Mouse (Mus musculus) forebrain, embryonic 11.5 days (tissue): ENCODE data around the gene Cask. TPM values are rescaled to one million over a fixed set of nuclear protein-coding genes. Genes with fewer than 3 reads are reported as not detected.

ENCODE experiments used
- ATAC-seq: fragments of 200-750 bp; cut with Nextera tagmentation; replicated peaks from 2 replicates; pipeline ENCODE4 v1.8.0; 2017; ENCODE audit warnings: moderate TSS enrichment; ENCODE audit not compliant: low FRiP score
- DNase-seq: peaks from one replicate; pipeline ENCODE4 v3.0.0-alpha.2; 2017; ENCODE audit warnings: low spot score
- H3K27ac ChIP-seq: fragments of 300-500 bp; sonication (generic); 2 replicates; pipeline ENCODE4 v1.5.1; 2014; ENCODE audit warnings: low read depth, low read length
- H3K27me3 ChIP-seq: fragments of 300-500 bp; sonication (generic); 2 replicates; pipeline ENCODE4 v1.6.1; 2014; ENCODE audit warnings: mild to moderate bottlenecking, low read length, mixed read lengths; ENCODE audit not compliant: control insufficient read depth, insufficient read depth
- H3K36me3 ChIP-seq: fragments of 300-500 bp; sonication (generic); 2 replicates; pipeline ENCODE4 v1.6.1; 2014; ENCODE audit warnings: mild to moderate bottlenecking, low read length, moderate library complexity, mixed read lengths; ENCODE audit not compliant: control insufficient read depth, insufficient read depth
- H3K4me1 ChIP-seq: fragments of 300-500 bp; sonication (generic); replicated peaks from 2 replicates; pipeline ENCODE4 v1.6.1; 2014; ENCODE audit warnings: low read length, mixed read lengths; ENCODE audit not compliant: control insufficient read depth, insufficient read depth
- H3K4me2 ChIP-seq: fragments of 300-500 bp; sonication (generic); 2 replicates; pipeline ENCODE4 v1.6.1; 2014; ENCODE audit warnings: low read depth, mild to moderate bottlenecking, low read length, moderate library complexity, mixed read lengths; ENCODE audit not compliant: severe bottlenecking
- H3K4me3 ChIP-seq: fragments of 300-500 bp; sonication (generic); 2 replicates; pipeline ENCODE4 v1.5.1; 2014; ENCODE audit warnings: low read depth, low read length
- H3K9ac ChIP-seq: fragments of 300-500 bp; sonication (generic); 2 replicates; pipeline ENCODE4 v1.6.1; 2014; ENCODE audit warnings: low read length
- H3K9me3 ChIP-seq: fragments of 300-500 bp; sonication (generic); 2 replicates; pipeline ENCODE4 v1.6.1; 2016; ENCODE audit warnings: low read length, mixed read lengths; ENCODE audit not compliant: control insufficient read depth
- WGBS: fragments of 180-500 bp; shearing (Covaris S2); extraction: QIAGEN DNeasy Blood & Tissue Kit; methylation state at CpG from one replicate; pipeline ENCODE4 v1.1.7; 2014; 5-methylcytosine and 5-hydroxymethylcytosine counted together
- polyA plus RNA-seq: library from polyadenylated mRNA; unstranded; fragments of >200 nt; fragmentation: Nextera tagmentation; extraction: Ambion mirVana; gene quantifications from 2 replicates; pipeline ENCODE4 v1.2.1, GENCODE M21; 2014

The Cask gene
- polyA plus RNA-seq, 1 experiment from 2014 or later = 18.3 TPM

GRCm38 (mm10) chrX:13659201-13659890, 191.8 kb downstream of the Cask start:
- H3K9ac ChIP-seq = no peak overlapping the region
- no peak overlapping the region for H3K27ac ChIP-seq
- no peak overlapping the region for H3K4me3 ChIP-seq
- DNase-seq (no peak), ATAC-seq (no peak)
- H3K4me1 ChIP-seq = no peaks in the 10 kb centered on the region
- H3K36me3 ChIP-seq = no peaks in the 10 kb centered on the region
- 66% methylated on average over 4 of the region's 4 CpGs for WGBS
- no peaks in the 10 kb centered on the region for H3K27me3 ChIP-seq
- H3K4me2 ChIP-seq = no peak overlapping the region
- no peaks in the 10 kb centered on the region for H3K9me3 ChIP-seq

GRCm38 (mm10) chrX:13658616-13659140, 192.5 kb downstream of the Cask start:
- H3K4me1 ChIP-seq = no peaks in the 10 kb centered on the region
- H3K27me3 ChIP-seq = no peaks in the 10 kb centered on the region
- H3K27ac ChIP-seq = no peak overlapping the region
- no peak overlapping the region for H3K9ac ChIP-seq
- 86% methylated on average over 3 of the region's 3 CpGs for WGBS
- no peaks in the 10 kb centered on the region for H3K36me3 ChIP-seq
- H3K9me3 ChIP-seq = no peaks in the 10 kb centered on the region
- DNase-seq (no peak), ATAC-seq (no peak)
- no peak overlapping the region for H3K4me2 ChIP-seq
- H3K4me3 ChIP-seq = no peak overlapping the region

- Histone ChIP-seq H3K36me3 (no peaks in the 10 kb centered on the region), H3K4me3 (no peak overlapping the region), H3K27me3 (no peaks in the 10 kb centered on the region), H3K27ac (no peak overlapping the region), H3K9me3 (no peaks in the 10 kb centered on the region), H3K9ac (no peak overlapping the region), H3K4me2 (no peak overlapping the region), H3K4me1 (no peaks in the 10 kb centered on the region)
- peak; percentile 50 for DNase-seq
- ATAC-seq = no peak
- 7% methylated on average over 1 of the region's 1 CpGs for WGBS
These were observed 194.4 kb downstream of the Cask start for GRCm38 (mm10) chrX:13656721-13657120.

DNA sequence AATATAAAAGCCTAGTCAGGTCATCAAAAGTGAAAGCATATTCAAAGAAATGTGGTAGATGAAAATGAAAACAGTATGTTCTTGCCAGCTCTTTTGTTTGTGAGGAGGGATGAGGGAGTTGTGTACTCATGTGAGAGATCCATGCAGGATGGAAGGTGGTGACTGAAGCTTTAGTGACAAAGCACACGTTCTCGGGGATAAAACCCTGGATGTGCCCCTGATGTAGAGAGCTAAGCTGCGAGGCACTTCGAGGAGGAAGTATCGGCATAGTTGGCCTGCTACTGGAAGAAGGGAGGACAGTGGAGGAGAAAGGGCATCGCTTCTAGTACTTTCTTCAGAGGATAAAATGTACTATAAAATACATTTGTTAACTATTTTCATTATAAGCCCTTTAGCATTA, 195.3 kb downstream of the Cask start:
- H3K9me3 ChIP-seq = no peaks in the 10 kb centered on the region
- no peak overlapping the region for H3K27ac ChIP-seq
- no peaks in the 10 kb centered on the region for H3K36me3 ChIP-seq
- no peaks in the 10 kb centered on the region for H3K4me1 ChIP-seq
- no peak overlapping the region for H3K4me2 ChIP-seq
- H3K27me3 ChIP-seq = no peaks in the 10 kb centered on the region
- no peak for DNase-seq
- ATAC-seq = no peak
- no peak overlapping the region for H3K9ac ChIP-seq
- 89% methylated on average over 6 of the region's 6 CpGs for WGBS
- no peak overlapping the region for H3K4me3 ChIP-seq

DNA sequence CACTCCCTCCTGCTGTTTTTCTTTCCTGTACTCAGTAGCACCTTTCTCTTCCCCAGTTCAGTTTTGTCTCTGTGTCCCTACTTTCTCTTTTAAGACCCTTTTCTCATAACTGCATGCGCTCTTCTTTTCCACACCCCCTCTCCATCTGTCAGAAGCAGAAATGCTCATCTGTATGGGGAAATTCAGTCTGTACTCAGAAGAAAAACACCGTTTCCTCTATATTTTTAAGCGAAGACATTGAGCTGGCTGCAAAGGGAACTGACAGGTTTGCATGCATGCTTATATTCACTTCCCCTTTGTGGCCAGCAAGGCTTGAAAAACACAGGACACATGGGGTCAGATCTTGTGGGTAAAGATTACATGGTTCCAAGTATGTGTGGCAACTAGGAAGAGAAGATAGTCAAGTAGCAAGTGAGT, 196.2 kb downstream of the Cask start:
- Histone ChIP-seq H3K4me2 (no peak overlapping the region), H3K4me3 (no peak overlapping the region), H3K9me3 (no peaks in the 10 kb centered on the region), H3K27ac (no peak overlapping the region), H3K9ac (no peak overlapping the region), H3K36me3 (no peaks in the 10 kb centered on the region), H3K4me1 (no peaks in the 10 kb centered on the region), H3K27me3 (no peaks in the 10 kb centered on the region)
- ATAC-seq (no peak), DNase-seq (no peak)
- WGBS = 85% methylated on average over 3 of the region's 3 CpGs

- H3K4me2 ChIP-seq = no peak overlapping the region
- H3K4me3 ChIP-seq = no peak overlapping the region
- no peak for DNase-seq
- H3K36me3 ChIP-seq = no peaks in the 10 kb centered on the region
- no peaks in the 10 kb centered on the region for H3K27me3 ChIP-seq
- no peaks in the 10 kb centered on the region for H3K4me1 ChIP-seq
- 92% methylated on average over 1 of the region's 1 CpGs for WGBS
- ATAC-seq = no peak
- H3K27ac ChIP-seq = no peak overlapping the region
- H3K9me3 ChIP-seq = no peaks in the 10 kb centered on the region
- no peak overlapping the region for H3K9ac ChIP-seq
These were observed 198.9 kb downstream of the Cask start for GRCm38 (mm10) chrX:13652291-13652690.

- Histone ChIP-seq H3K4me3 (no peak overlapping the region), H3K4me1 (no peaks in the 10 kb centered on the region), H3K9me3 (no peaks in the 10 kb centered on the region), H3K4me2 (no peak overlapping the region), H3K27me3 (no peaks in the 10 kb centered on the region), H3K9ac (no peak overlapping the region), H3K27ac (no peak overlapping the region), H3K36me3 (no peaks in the 10 kb centered on the region)
- 57% methylated on average over 2 of the region's 2 CpGs for WGBS
- no peak for DNase-seq
- ATAC-seq = no peak
These were observed 199.3 kb downstream of the Cask start for GRCm38 (mm10) chrX:13651889-13652288.

DNA sequence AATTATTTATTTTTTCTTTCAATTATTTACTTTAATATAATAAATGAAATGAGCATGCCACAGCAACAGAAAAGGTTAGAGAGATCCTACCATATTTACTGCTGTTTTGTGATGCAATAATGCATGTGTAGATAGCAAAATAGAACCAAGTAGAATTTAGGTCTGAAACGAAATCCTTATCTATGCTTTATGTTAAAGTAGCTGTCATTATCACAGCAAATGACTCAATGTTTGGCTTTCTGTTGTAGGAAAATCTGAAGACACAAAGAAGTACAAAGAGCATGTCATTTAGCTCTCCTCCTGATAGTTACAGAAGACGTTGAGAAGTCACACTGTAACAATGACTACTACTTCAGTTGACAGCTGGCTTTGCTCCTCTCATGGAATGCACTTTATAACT, 212.3 kb downstream of the Cask start:
- H3K27me3 ChIP-seq = no peaks in the 10 kb centered on the region
- H3K4me3 ChIP-seq = no peak overlapping the region
- H3K36me3 ChIP-seq = no peaks in the 10 kb centered on the region
- WGBS = 80% methylated on average over 2 of the region's 2 CpGs
- ATAC-seq = no peak
- H3K9me3 ChIP-seq = no peaks in the 10 kb centered on the region
- H3K27ac ChIP-seq = no peak overlapping the region
- no peak for DNase-seq
- no peaks in the 10 kb centered on the region for H3K4me1 ChIP-seq
- H3K4me2 ChIP-seq = no peak overlapping the region
- no peak overlapping the region for H3K9ac ChIP-seq

GRCm38 (mm10) chrX:13636398-13636797, 214.8 kb downstream of the Cask start:
- WGBS = 86% methylated on average over 1 of the region's 1 CpGs
- no peak overlapping the region for H3K27ac ChIP-seq
- DNase-seq (no peak), ATAC-seq (no peak)
- no peaks in the 10 kb centered on the region for H3K36me3 ChIP-seq
- H3K9ac ChIP-seq = no peak overlapping the region
- no peaks in the 10 kb centered on the region for H3K9me3 ChIP-seq
- no peak overlapping the region for H3K4me2 ChIP-seq
- H3K4me1 ChIP-seq = no peaks in the 10 kb centered on the region
- H3K4me3 ChIP-seq = no peak overlapping the region
- no peaks in the 10 kb centered on the region for H3K27me3 ChIP-seq
